Mouse (Mus musculus) heart, adult 18-20 months (tissue): ENCODE measurements around the gene Prokr1. TPM values are rescaled to one million over a fixed set of nuclear protein-coding genes. Genes with fewer than 3 reads are reported as not detected.
A peak's percentile ranks its signal among the peaks of the same experiment; 100 is the strongest.

Source experiments
- DNase-seq, 2 experiments: peaks; one replicate each; pipeline ENCODE4 v3.0.0; 2021 to 2022; ENCODE audit warnings: mixed read lengths in 1 of 2
- total RNA-seq, 2 experiments: library from RNA; stranded (reverse); gene quantifications; 2 replicates each; pipeline ENCODE4 v1.2.3; 2021

The Prokr1 gene
- total RNA-seq, 2 experiments from 2014 or later: 0.46 to 0.69 TPM

DNA sequence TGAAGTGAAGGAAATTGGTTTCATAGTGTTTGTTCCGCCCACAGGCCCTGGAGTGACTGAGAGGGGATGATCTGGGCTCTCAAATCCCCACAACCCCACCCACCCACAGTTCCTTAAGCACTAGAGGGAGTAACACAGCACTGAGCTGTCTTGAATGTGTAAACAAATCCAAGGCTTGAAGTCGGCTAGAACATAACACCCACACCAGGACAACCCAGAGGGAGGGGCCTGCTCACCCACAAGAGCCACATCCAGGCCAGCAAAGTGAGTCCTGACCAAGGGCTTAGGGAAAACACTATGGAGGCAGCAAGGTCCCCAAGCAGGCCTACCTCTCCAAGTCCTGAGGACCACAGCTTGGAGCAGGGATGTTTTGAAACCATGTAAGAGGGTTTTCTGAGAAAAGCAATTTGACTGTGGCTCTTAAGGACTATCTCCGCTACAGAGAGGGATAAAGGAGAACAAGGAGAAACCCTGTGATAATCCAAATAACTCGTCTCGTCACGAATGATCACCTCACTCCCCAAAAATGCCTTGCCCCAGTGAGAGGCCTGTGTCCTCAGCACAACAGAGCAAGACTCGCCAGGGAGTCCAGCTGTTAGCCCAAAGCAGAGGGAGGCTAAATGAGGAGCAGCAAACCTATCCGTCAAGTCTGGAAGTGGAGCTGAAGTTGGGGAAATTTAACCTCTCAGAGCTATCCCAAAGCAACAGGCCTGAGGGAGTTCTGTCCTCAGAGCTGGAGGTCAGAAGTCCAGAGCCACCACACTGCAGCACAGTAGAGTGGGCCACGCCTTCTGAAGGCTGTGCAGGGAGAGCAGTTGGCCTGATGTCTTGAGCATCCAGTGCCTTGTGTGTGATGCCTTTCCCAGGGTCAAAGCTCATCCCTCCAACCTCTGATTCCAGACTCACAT lies 22.6 kb downstream of the Prokr1 start:
- DNase-seq: peak; percentile 30 to 48

DNA sequence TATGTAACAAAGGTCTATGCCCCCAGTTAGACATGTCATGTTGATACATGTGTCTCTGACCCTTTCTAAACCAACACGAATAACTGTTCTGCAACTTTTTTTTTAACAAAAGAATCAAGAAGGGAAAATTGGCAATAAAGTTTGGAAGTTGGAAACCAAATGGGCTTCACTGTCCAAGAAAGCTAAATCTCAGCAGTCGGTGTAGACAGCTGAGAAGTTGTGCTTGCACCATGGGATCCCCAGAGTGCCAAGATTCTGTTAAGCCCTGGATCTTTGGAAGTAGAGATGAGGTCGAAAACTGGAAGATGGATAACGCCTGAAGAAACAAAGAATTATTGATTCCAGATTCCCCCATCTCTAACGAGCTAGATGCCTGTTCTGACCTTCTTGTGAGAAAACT lies 25.4 kb downstream of the Prokr1 start:
- DNase-seq: peak; percentile 46 to 63

DNA sequence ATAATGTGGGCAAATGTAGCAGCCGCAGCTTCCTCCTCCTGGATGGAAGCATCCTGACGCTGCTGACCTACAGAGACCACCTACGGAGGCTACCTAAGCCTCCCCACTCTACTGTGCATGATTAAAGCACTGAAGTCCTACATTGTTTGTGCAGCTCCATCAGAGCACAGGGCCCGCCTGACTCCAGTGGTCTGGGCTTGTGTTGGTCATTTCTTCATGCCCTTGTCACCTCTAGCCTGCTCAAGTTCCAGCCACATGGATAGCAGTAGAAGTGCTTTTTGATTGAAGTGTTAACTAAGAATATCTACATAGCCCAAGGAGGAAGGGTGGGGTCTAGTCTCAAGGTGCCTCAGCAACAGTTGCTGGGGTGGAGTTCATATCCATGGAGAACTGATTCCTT lies 26.2 kb downstream of the Prokr1 start:
- DNase-seq: no peak

DNA sequence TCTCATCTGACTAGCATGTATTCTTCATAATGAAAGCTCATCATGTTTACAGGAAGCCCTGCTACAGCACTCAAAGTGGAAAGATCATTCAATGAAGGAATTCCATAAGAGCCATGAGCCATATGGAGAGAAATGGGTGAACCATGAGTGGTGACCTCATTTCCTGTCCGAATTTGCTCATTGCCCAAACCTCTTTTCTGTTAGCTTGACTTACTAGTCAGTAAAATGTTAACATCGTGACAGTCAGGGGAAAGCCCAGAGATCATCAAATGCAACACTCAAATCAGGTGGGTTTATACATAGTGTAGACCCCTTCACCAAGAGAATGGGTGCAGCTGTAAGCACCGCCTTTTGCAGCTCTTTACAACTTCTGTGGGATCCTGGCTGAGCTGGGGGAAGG lies 36.8 kb downstream of the Prokr1 start:
- DNase-seq: no peak

DNA sequence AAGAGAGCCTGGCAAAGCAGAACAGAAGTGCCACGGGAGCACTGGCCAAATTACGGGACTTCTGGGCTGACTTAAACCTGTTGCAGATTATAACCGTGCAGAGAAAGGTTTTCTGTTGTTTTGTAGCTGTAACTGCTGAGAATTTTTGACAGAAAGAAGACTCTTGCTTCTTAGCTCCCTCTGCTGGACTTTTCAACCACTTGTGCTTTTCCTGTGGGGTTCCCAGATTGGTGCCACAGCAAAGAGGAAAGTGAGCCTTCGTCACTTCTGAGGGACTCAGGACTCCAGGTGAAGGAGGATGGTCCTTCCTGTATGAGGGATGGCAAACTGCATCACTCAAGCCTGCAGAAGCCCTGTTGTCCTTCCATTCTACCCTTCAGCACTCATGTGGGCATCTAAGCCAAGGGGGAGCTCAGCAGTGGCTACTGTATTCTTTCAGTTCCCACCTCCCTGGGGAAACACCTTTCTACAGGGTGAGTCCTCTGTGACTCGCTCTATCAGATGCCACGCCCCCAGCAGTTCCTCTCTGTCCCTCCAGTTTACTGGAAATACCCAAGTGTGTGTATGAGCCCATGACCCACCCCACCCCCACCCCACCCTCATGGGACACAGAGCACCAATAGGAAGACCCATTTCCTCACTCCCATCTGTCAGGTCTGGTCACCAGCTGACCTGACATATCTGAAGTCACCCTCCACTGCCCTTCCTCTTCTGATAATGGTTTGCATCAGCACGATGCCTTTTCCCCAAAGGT lies 38.3 kb downstream of the Prokr1 start:
- peak; percentile 35 to 49 for DNase-seq

DNA sequence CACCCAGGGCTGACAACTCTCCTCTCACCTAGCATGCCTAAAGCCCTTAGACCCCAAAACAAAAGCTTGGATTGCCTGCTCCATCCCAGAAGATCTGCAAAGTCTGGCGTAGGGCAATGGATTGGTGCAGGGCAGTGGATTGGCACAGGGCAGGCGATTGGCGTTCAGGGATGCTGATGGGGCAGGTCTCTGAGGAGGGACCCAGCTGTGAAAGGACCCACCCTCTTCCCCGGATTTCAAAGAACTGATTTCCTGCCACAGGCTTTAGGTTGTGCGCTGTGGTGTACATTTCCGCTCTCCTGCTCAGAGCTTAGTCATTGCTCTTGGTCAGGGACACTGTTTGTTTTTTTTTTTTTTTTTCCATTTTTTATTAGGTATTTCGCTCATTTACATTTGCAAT lies 42.7 kb downstream of the Prokr1 start:
- no peak for DNase-seq

DNA sequence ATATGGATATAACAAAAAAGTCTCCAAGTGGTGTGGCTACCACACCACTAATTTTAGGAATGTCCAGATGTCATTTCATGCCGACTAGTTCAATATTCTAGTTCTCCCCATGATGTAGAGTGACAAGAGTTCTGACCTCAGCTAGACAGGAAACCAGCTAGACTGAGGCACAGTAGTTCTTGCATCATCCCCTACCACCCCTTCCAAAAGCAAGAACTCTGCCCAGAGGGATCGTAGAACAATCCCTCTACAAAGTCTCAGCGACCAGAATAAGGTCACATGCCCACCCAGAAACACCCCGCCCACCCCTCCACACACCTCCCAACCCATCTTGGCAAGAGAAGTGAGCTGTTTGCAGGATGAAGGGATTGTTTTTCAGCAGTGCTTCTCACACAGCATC lies 43.1 kb downstream of the Prokr1 start:
- DNase-seq: no peak

DNA sequence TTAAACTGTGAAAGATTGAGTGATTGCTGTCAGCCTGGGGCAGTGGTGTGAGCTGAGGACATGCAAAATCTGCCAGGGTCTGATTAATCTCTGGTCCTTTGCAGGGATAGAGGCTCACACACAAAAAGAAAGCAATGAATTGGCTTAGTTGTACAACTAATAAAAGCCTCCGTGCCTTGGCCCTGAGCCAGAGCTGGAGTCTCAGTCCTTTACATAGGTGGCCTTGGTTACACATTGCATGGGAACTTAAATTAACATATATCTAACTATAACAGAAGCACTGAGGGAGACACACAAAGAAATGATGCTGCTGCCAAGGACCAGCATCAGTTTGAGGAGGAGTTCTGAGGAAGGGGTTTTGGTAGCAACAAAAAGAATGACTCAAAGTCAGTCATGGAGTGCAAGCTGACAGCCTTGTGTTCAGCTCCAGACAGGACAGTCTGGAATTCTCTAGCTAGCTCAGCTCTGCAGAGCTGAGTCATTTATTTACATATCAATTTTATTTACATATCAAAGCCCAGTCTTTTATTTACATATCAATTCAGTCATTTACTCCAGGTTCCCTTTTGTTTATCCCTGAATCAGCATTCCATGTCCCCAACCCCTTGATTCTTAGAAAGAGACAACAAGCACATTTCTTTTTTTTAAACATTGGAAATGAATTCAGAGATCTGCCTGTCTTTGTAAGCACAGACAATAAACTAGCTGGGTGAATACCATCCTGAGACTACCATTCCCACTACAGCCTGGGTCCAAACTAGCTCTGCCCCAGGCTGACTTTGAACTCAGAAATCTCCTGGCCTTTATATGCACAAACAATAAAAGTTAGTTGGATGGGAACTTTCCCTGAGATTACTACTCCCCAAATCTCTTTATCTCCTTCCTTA lies 45.0 kb downstream of the Prokr1 start:
- no peak for DNase-seq

DNA sequence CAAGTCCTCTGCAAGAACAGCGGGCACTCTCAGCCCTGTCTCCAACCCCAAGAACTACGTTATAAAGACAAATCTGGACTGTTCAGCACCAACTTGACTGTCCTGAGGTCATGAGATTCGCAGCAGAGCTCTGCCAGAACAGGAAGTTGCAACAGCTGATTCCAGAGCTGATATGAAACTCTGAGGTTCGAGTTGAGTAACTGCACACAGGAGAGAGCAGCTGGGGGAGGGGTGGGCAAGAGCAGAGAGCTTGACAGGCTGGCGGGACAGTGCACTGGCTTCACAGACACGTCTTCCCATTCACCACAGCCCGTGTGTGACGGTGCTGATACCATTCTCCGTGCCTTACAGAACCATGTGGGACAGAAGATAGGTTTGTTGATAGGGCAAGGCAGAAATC lies 48.5 kb downstream of the Prokr1 start:
- peak; percentile 43 to 79 for DNase-seq

DNA sequence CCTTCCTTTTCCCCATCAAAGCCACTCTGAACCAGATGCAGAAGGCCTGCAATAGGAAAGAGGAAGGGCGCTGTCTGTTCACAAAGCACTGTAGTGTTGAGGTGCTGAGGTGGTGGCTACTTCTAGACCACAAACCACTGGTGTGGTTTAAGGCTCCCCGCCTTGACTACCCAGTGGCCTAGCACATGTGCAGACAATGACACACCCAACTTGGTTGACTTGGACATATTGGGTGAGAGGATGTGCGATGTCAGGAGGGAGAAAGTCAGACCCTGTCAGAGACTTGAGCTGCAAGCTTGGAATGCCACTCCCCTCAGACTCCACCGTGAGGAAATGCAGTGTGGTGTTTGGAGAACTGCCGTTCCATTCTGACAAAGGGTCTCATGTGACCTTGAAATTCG lies 49.4 kb downstream of the Prokr1 start:
- peak; percentile 20 to 64 for DNase-seq

DNA sequence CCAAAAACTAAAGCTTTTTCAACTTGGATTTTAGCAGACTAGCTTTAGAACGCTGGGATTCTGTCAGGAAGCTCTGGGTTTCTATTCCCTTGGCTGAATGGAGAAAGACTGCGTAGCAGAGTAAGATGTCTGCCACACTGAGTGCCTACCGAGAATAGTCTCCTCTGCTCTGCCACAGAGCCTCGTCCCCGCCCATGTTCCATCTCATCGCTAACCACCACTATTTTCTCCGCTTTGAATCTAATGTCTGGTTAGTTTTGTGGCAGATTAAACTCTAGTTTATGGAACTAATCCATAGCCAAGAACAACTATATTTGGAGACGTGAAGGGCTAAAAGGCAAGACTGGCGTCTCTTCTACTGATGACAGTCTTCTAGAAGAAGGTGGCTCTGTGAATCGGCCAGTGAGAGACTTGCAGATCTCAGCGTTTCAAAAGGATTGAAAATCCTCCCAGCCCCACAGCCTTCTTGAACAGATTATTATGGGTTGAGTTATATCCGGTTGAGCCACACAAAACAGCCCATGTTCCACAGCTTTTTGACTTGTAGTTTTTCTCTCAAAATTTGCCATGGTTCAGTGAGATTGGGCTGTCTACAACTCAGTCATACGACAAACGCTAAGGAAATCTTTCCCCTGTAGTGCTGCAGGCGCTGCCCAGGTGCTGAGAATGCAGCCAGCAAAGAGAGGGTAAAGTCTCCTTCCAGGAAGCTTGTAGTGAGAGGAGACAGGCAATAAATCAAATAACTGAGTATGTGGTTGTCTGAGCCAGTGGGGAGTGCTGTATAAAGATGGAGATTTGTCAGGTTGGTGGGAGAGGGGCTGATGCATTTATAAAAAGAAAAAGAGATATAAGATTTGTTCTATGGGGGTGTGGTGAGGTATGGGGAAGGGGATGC lies 51.9 kb downstream of the Prokr1 start:
- DNase-seq: no peak

DNA sequence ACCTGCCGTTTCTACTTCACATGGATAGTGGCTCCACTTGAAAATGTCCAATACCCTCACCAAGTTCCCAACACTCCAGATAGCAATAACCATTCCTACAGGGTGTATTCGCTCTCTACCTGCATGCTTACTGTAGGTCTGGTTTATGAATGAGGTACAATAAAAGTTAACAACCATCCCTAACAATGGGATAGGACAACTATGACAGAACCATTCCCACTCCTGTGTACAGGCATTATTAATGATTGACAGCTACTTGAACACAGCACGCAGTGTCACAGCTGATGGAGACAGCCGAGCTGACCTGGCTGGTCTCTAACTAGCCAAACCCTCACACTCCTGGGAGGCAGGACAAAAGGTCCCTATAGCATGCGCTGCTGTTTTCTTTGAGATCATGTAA lies 52.9 kb downstream of the Prokr1 start:
- no peak for DNase-seq

DNA sequence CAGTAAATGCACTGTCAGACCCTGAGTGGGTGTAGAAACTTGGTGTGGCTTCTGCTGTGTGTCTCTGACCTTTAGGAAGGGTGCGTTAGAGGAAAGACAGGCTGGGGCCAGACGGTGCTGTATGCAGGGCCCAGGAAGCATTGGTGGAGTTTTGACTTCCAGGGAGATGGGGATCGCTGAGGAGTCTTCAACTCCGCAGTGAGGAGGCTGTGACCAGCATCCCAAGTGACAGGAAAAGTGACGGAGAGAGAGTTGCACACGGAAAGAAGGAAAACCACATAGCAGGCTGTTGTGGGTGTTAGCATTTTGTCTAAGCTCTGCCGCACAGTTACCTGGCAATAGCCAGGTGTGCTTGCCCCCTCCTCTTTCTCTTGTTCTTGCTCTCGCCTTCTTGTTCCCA lies 54.3 kb downstream of the Prokr1 start:
- no peak for DNase-seq

DNA sequence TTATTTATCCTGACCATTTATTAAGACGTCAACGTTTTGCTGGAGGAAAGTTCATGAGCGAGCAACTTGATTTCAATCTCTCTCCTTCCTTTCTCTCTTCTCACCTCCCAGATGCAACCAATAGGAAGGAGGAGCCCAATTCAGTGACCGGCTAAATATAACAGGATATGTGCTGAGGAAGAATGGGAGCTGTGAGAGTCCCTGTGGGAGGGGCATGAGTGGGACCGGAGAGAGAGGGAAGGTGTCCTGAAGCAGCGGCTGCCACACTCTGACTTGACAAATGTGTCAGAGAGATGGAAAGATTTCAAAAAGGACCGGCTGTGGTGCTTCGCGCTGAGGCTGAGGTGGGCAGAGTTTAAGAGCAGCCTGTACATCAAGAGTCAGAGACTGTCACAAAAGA lies 54.9 kb downstream of the Prokr1 start:
- DNase-seq: no peak

DNA sequence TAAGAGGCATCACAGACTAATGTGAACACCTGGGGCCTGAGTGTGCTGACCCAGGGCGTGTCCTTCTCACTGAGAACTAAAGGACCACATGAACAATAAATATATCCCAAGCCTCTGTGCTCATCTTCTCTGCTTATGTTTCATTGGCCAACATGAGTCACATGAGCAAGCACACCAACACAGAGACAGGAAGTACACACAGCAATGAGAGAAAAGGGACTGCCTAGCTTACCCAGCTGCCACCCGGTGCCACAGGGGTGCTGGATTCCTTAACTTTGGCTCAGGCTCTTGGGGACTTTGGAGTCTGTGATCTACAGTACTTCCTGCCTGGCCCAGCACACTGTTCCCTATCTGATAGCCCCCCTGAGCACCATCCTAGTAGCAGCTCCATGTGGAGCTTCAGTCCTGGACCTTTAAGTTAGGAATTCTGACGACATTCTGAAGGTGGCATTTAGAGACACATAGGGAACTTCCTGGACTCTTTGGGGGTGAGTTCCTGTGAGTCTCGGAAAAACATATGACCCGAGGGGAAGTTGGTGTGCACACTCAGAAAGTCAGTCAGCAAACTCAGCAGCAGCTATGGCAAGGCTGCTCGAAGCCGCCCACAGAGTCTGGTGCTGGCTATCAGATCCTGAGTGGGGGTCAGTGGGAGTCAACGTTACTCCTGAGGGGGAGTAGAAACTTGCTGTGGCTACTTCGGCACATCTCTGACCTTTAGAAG lies 55.5 kb downstream of the Prokr1 start:
- DNase-seq: peak; percentile 23 to 48

DNA sequence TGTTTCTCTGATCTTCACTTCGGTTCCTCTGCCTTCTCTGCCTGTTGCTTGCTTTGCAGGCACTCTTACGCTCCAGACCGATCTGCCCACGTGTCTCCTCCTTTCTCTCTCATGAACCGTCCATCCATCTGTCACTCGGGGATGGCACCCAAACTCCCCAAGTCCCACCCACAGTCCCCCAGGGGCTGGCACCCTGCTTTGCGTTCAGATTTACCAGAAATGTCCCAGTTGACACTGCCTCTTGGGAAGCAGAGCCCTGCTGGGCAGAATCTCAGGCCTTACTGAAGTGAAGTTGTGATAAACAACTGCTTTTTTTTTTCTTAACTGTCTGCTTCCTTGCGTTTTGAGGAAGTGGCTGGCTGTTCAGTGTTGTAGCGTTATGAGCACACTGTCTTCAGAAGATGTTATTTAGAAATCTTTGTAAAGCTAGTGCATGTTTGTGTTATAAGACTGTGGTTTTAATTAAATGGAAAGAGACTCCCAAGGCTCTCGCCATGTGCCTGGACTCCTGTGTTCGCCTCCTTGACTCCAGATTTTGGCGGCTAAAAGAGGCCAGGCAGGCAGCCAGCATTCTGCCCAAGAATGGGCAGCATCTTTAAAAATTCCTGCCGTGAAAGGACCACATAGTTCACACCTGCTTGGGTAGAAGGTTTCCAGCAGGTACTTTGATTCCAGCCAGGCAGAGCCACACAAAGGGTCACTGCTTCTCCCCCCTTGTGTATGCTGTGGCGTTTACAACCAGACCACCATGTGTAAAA lies 57.4 kb downstream of the Prokr1 start, which contains the start of gene Arhgap25:
Gene Arhgap25 (minus strand): TSS at position 307 of the 758 bp plus-strand sequence.
- peak; percentile 44 to 59 for DNase-seq

DNA sequence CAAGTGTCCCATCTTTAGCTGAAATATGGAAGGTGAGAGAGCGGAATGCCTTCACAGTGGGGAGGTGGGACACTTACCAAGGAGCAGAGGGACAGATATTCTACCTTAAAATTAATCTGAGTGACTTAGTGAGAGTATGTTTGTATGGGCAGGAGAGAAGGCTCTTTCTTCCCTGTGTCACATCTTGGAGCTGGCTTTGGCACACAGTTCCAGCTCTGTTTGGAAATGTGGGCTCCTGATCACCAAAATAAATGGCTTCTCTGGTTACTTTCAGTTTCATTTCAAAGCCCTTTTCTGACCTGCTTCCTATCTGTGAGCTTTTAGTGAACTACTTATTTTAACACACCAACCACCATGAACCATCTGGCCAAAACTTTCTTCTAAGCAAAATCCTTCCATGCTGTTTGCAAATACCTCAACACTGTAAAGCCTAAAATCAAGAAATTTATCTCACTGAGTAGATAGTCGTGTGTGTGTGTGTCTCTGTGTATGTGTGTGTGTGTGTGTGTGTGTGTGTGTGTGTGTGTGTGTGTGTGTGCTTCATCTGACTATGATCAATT lies 59.0 kb downstream of the Prokr1 start:
- no peak for DNase-seq

DNA sequence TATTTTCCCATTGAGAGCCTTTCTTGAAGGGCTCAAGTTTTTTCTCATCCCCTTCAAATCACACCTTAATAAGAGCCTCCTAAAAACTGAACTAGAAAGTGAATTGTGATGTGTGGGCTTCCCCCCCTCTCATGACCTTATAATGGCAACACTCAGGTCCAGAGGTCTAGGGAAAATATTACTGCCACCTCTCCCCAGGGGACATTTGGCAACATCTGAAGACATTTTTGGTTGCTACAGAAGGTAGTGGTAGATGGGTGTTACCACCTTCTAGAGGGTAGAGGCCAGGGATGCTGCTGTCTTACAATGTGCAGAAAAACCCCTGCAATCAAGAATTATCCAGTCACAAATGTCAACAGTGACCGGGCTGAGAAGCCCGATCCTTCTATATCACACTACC lies 60.2 kb downstream of the Prokr1 start:
- no peak for DNase-seq
